Mouse (Mus musculus) olfactory bulb, adult 2 months (tissue): ENCODE results near the gene Slc25a21. TPM values are rescaled to one million over a fixed set of nuclear protein-coding genes. Genes with fewer than 3 reads are reported as not detected.

Experiments
- H3K27ac ChIP-seq: fragments of 200-500 bp; 2 replicates; pipeline ENCODE4 v1.5.1; 2012; ENCODE audit warnings: low read depth, low read length; ENCODE audit not compliant: insufficient read depth
- H3K4me1 ChIP-seq: fragments of 200-500 bp; 2 replicates; pipeline ENCODE4 v1.6.1; 2012; ENCODE audit warnings: low read length; ENCODE audit not compliant: control insufficient read depth, insufficient read depth
- H3K4me3 ChIP-seq: fragments of 200-500 bp; 2 replicates; pipeline ENCODE4 v1.5.1; 2012; ENCODE audit warnings: mild to moderate bottlenecking, low read depth, low read length, moderate library complexity; ENCODE audit not compliant: insufficient read depth
- CTCF ChIP-seq: fragments of 200-500 bp; IDR thresholded peaks from 2 replicates; pipeline ENCODE4 v1.5.1; 2012; ENCODE audit warnings: low read depth, mild to moderate bottlenecking, low read length, moderate library complexity; ENCODE audit not compliant: insufficient read depth
- POLR2A ChIP-seq: fragments of 200-500 bp; IDR thresholded peaks from 2 replicates; pipeline ENCODE4 v1.6.1; 2012; ENCODE audit warnings: mild to moderate bottlenecking, low read depth, low read length, moderate library complexity; ENCODE audit not compliant: insufficient read depth
- WGBS: fragments of 180-500 bp; shearing (Covaris S2); methylation state at CpG from one replicate; pipeline ENCODE4 v1.1.7; 2018; 5-methylcytosine and 5-hydroxymethylcytosine counted together
- polyA plus RNA-seq: library from polyadenylated mRNA; stranded (reverse); fragments of >200 nt; gene quantifications from 2 replicates; pipeline ENCODE4 v1.2.4, GENCODE M21; 2012; ENCODE audit warnings: low replicate concordance; ENCODE audit not compliant: missing spikeins, insufficient read depth, insufficient read length

Gene Slc25a21
- polyA plus RNA-seq, 1 experiment: not detected

- WGBS: 47% methylated on average over 9 of the region's 9 CpGs
- no peaks in the 10 kb centered on the region for H3K4me1 ChIP-seq
- TF ChIP-seq POLR2A (no peak), CTCF (no peak)
- no peak overlapping the region for H3K4me3 ChIP-seq
- H3K27ac ChIP-seq: no peak overlapping the region
Measured at GRCm38 (mm10) chr12:56905652-56906305, 291.5 kb downstream of the Slc25a21 start.

DNA sequence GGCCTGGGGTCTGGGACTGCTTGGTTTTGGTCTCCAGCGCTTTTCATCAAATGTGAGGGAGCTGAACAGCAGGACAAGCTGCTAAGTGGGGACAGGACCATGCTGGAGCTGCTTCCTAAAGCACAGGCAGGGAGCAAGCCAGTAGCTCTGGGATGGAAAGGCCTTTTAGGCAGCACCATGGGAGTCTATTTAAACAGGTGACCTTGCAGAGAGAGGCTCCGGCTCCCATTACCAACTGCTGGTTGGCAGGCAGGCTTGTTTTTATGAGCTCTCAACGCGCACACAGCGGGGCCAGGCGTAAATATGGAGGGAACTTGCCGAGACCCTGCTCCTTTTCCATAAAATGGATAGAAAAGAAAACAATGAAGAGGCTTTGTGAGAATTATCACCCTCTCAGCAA is 292.1 kb downstream of the Slc25a21 start:
- no peak for TF ChIP-seq POLR2A
- TF ChIP-seq CTCF: no peak
- Histone ChIP-seq H3K4me3 (no peak overlapping the region), H3K27ac (no peak overlapping the region), H3K4me1 (no peaks in the 10 kb centered on the region)
- WGBS: 48% methylated on average over 7 of the region's 7 CpGs

DNA sequence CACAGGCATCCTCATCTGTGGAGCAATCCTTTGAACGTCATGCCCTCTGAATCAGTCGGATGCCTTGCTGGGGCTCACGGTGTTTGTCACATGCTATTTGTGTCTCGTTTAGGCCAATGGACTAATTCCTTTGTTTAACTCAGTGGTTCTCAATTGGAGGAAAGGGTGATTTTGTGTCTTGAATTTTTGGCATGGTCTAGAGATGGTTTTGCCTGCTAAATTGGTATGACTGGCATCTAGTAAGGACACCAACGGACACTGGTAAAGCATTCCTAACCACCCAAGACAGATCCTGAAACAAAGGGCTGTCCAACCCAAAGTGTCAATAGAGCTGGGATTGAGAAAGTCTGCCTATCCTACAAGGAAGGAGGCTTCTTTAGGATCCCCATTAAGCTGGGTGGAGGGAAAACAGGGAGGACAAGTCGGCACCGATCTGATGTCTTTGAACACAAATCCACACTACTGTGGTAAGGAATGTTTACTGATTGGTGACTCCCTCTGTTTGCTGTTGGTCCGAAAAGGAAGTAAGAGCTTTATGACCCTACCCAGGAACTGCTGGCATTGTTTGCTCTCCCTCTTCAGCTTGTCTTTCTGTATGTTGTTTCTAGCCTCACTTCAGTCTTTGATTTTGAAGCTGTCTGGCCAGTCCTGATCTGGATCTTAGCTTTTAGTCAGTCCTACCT is 294.4 kb downstream of the Slc25a21 start:
- Histone ChIP-seq H3K27ac (no peak overlapping the region), H3K4me1 (no peaks in the 10 kb centered on the region), H3K4me3 (no peak overlapping the region)
- WGBS: 85% methylated on average over 8 of the region's 8 CpGs
- no peak for TF ChIP-seq POLR2A
- TF ChIP-seq CTCF: no peak

DNA sequence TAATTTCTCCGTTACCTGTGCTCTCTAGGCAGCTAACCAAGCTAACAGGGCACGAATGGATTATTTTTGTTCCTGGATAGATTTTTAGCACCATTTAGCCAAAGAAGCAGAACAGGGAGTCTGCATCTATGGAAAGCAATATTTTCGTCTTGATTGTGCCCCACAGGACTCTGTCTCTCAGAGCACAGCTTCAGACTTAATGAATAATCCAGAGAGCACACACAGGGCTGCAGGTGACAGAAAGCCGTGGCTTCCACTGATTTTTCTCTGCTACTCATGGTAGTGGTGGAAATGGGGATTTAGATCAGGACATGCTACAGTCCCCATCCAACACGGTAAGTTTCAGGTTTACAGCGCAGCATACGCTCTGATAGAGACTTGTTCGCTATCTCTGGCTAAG is 299.3 kb downstream of the Slc25a21 start:
- Histone ChIP-seq H3K4me3 (no peak overlapping the region), H3K27ac (no peak overlapping the region), H3K4me1 (no peaks in the 10 kb centered on the region)
- 82% methylated on average over 8 of the region's 8 CpGs for WGBS
- TF ChIP-seq POLR2A: no peak
- no peak for TF ChIP-seq CTCF

DNA sequence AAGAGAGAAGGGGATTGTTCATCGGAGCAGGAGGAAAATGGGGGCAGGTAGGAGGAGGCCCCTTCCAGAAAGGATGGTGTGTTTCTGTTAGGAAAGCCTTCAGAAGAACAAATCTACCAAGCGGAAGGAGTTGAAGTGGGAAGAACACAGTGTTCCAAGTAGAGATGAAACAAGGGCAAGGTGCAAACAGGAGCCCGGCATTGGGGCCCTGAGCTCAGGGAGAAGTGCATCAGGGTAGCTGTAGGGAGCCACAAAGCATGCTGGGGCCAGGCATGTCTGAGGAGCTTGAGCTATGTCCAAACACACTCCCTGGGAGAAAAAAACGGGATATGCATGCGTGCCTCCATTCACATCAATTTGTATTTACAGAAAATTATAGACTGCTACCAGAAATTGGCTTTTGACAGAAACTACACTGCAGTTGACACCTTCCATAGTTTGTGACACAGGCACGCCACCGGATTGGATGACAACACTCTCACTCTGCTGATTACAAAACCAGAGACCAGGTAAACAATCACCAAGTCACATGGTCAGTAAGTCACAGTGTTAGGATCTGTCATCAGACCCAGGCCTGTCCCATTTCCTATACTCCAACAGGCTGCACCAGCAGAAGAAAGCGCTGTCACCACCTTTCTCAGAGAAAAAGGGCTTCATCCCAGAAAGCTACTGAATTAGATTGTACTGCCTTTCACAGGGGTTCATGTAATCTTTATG is 299.9 kb downstream of the Slc25a21 start:
- Histone ChIP-seq H3K4me3 (no peak overlapping the region), H3K27ac (no peak overlapping the region), H3K4me1 (no peaks in the 10 kb centered on the region)
- 85% methylated on average over 8 of the region's 8 CpGs for WGBS
- TF ChIP-seq CTCF (no peak), POLR2A (no peak)

GRCm38 (mm10) chr12:56894963-56895362 is 302.3 kb downstream of the Slc25a21 start:
- 85% methylated on average over 5 of the region's 5 CpGs for WGBS
- H3K27ac ChIP-seq: no peak overlapping the region
- H3K4me1 ChIP-seq: no peaks in the 10 kb centered on the region
- no peak for TF ChIP-seq CTCF
- TF ChIP-seq POLR2A: no peak
- no peak overlapping the region for H3K4me3 ChIP-seq

DNA sequence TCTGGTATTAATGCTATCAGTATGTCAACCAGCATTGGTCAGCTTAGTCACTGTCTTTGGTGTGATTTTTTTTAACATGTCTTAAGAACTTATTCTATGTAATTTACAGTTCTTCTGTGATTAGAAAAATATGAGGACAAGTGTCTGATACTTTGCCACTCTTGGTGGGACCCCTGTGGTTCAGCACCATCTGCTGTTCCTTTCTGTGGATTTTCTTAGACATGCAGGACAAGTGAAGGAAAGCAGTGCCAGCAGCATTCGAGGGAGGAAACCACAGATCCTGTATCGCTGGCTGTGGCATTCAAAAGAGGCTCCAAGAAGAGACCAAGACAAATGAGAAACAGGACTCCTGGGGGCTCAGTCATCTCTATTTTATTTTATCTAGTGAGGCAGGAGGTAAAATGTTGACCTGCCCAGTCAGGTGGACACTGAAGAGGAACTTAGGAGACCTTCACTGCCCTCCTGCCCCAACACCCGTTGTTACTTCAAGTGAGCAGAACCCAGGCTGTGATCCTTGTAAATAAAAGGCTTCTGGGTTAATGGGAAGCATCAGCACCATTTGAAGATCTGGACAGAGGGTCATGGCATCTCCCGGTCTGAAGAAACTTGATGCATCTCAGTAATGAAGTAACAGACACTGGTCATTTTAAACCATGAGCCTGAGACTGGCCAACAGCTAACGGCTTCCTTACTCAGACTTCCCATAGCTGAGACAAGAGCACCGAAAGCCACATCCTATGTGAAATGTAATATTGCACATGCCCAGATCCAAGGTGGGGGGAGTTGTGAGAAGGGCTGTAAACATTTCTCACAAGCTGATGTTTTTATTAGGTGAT is 306.2 kb downstream of the Slc25a21 start:
- no peaks in the 10 kb centered on the region for H3K4me1 ChIP-seq
- TF ChIP-seq POLR2A (no peak), CTCF (no peak)
- H3K4me3 ChIP-seq: no peak overlapping the region
- H3K27ac ChIP-seq: no peak overlapping the region
- 78% methylated on average over 6 of the region's 6 CpGs for WGBS

DNA sequence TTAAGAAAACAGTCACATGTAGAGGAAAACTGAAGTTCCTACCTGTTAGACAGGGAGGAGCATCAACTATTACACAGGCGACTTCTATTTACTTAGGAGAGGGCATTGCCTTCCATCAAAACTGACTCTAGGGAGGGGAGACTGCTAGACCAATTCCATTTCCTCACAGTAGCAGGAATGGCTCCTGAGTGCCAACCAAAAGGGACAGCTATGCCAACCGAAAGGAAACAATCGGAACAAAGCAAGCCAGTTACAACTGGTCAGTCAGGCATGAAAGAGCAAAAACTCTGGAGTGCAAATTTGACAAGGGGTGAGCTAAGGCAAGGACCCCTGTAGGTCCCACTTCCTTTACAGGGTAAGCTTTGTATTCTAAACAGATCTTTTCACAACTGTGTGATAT is 319.5 kb downstream of the Slc25a21 start:
- no peak for TF ChIP-seq CTCF
- no peak for TF ChIP-seq POLR2A
- H3K27ac ChIP-seq: no peak overlapping the region
- WGBS: 45% methylated on average over 3 of the region's 3 CpGs
- H3K4me3 ChIP-seq: no peak overlapping the region
- H3K4me1 ChIP-seq: no peaks in the 10 kb centered on the region

GRCm38 (mm10) chr12:56876549-56876948 is 320.7 kb downstream of the Slc25a21 start:
- Histone ChIP-seq H3K27ac (no peak overlapping the region), H3K4me1 (no peaks in the 10 kb centered on the region), H3K4me3 (no peak overlapping the region)
- no peak for TF ChIP-seq CTCF
- TF ChIP-seq POLR2A: no peak
- WGBS: 63% methylated on average over 7 of the region's 7 CpGs

DNA sequence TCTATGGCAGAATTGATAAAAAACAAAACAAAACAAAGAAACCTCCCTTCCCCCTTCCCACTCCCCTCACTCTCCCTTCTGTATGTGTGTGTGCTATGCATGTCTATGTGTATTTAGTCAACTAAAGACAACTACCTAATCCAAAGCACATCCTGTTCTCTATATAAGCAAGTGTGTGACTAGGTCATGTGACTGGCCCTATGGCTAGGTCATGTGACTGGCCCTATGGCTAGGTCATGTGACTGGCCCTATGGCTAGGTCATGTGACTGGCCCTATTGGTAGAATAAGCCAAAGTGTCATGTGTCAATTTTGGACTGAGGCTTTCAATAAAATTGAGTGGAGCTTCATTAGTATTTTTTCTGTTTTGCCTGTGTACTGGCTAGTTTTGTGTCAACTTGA is 324.1 kb downstream of the Slc25a21 start:
- no peak overlapping the region for H3K27ac ChIP-seq
- no peak overlapping the region for H3K4me3 ChIP-seq
- no peaks in the 10 kb centered on the region for H3K4me1 ChIP-seq
- no peak for TF ChIP-seq CTCF
- TF ChIP-seq POLR2A: no peak
